Mouse (Mus musculus) adrenal gland (tissue): ENCODE measurements at regions not wholly inside any gene's neighbourhood (a gene's known extent, or its start where the extent isn't known, plus 50 kb on each side); places are given as distances from the start of the nearest gene placed in this dataset.

Source experiments
- intact Hi-C: fragments of 180-260 bp; cut with DNase I; formaldehyde crosslinking; loops from one replicate; pipeline ENCODE4 v1.15.1; 2025

- intact Hi-C loops: loop anchor here (2.0 to 5.0 kb wide), 2 partner anchors 1209 to 1905 kb away; no protein-coding TSS in a partner anchor
Observed at GRCm38 (mm10) chr10:55767571-55767970, 339.1 kb upstream of the Msl3l2 start.

DNA sequence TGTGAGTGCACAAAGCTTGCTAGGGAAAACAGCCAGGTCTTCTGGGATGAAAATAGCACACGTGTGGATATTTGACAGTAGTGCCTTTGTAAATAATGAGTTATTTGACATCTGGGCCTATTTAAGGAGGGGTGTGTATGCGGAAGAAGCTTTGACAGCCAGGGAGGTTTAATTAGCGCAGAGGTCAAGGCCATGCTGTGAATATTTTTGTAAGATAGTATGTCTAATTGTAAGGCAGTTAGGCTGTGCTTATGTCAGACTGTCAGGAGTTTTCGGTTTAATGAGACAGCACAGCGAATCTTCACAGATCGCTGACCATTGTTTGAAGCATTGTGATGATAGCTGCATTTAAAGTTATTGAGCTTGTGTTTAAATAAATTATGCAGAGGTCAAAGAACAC, 337.1 kb upstream of the Msl3l2 start:
- intact Hi-C loops: loop anchor here (5.0 kb wide), 1 partner anchor 1907 kb away; no protein-coding TSS in a partner anchor

DNA sequence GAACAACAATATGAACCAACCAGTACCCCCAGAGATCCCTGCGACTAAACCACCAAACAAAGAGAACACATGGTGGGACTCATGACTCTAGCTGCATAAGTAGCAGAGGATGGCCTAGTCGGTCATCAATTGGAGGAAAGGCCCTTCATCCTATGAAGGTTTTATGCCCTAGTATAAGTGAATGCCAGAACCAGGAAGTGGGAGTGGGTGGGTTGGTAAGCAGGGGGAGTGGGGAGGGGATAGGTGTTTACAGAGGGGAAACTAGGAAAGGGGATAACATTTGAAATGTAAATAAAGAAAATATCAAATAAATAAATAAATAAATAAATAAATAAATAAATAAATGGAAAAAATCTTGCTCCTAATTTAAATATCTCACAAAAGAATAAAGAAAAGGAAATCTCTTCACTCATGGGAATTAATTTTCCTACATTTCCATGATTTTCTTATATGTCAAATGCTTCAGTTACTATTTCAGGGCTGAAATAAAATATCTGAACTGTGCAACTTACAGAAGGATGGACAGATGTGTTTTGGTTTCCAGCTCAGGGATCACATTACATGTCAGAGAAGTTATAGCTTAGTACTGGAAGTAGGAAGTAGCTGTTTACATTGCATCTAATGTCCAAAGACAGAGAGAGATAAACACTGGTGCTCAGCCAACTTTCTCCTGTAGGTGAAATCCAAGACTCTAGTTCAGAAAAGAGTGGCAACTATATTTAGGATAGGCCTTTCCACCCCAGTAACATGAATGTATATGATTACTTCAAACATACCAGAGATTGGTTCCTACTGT, 323.8 kb upstream of the Msl3l2 start:
- intact Hi-C loops: no loop called here

DNA sequence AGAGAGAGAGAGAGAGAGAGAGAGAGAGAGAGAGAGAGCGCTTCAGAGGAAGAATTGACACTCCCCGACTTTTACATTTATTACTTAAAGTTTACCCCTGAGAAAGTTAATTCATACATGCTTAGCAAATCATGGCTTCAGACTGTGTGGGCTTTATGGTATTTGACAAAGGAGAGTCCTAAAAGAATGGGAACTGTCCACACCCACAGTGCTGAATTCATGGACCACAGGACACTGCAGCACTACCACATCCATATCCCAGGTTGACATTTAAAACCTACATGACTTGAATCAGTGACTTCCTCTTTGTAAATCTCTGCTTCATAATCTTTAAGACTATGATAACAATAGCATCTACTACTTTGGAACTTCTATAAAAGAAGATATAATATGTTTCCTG, 292.8 kb upstream of the Msl3l2 start:
- intact Hi-C loops: no loop called here

GRCm38 (mm10) chr10:55851361-55851760, 255.4 kb upstream of the Msl3l2 start:
- intact Hi-C loops: no loop called here

GRCm38 (mm10) chr10:55892606-55893005, 214.1 kb upstream of the Msl3l2 start:
- intact Hi-C loops: no loop called here

- intact Hi-C loops: no loop called here
Observed at GRCm38 (mm10) chr10:55929100-55929499, 177.6 kb upstream of the Msl3l2 start.

DNA sequence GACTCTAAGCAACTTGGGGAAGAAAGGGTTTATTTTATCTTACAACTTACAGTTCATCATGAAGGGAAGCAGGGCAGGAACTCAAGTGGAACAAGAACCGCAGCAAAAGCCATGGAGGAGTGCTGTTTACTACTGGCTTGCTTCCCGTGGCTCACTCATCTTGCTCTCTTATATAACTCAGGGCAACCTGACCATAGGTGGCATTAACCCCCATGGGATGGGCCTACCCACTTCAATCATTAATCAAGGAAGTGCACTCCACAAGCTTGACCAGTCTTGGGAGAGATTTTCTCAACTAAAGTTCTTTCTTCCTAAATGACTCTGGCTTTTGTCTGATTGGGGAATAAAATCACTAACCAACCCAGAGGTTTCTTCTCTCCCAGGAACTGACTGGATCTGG, 172.7 kb upstream of the Msl3l2 start:
- intact Hi-C loops: no loop called here

GRCm38 (mm10) chr10:55935447-55935846, 171.3 kb upstream of the Msl3l2 start:
- intact Hi-C loops: no loop called here

- intact Hi-C loops: loop anchor here (10.0 kb wide), 1 partner anchor 988 kb away; no protein-coding TSS in a partner anchor
Observed at GRCm38 (mm10) chr10:55962627-55963203, 144.0 kb upstream of the Msl3l2 start.
